Mouse (Mus musculus) gonadal fat pad, adult 2 months (tissue): Measurements from ENCODE around the gene Majin. TPM values are rescaled to one million over a fixed set of nuclear protein-coding genes. Genes with fewer than 3 reads are reported as not detected.

Experiments used
- DNase-seq: peaks from one replicate; pipeline ENCODE4 v3.0.0-alpha.2; 2012; ENCODE audit warnings: low read depth
- polyA plus RNA-seq: library from polyadenylated mRNA; depleted of rRNA; stranded (reverse); fragments of >200 nt; gene quantifications from 2 replicates; pipeline ENCODE4 v1.2.3, GENCODE M21; 2012; rRNA removed

The Majin gene
- polyA plus RNA-seq, 1 experiment, result 0.22 TPM

DNA sequence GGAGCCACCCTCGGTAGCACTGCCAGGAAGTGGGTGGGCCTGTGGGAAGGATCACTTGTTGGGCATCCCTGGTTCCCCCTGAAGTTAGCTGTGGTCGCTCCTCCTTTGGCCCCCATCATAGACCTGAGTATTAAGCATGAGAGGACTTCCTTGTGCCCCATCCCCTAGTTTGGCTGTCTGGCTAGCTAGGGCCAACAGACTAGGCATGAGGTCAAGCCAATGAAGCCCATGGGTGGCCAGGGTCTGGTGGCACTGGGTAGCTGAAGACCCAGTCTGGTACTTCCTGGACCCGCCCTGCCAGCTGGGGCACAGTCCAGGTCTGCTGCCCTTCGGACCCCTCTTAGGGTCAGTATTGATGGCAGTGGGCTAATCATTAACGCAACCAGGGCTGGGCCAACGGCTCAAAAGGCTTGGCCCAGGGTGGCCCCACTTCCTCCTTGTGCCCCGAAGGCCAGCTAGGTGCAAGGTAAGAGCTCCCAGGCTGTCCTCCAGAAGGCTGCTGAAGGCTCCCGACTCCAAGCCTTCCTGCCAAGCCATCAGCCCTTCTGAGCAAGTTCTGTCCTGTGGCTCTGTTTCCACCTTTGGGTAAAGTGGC lies 78.7 kb downstream of the Majin start:
- DNase-seq, result no peak

DNA sequence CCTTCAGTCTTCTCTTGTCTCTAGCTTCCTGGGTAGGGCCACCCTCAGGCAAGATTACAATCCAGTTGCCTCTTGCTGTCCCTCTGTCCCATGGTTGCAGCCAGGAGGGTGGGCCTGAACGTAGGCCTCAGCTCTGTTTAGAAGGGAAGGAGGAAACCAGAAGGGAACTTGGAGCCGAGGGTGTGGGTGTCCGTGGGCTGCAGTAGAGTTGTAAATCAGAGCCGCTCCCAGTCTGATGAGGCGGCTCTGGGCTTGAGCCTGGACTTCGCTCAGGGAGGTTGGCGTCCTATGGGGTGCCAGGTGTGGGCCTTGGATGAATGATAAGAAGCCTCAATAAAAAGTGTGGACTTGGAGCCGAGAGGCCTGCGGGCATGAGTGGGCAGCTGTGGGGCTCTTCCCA lies 80.0 kb downstream of the Majin start:
- no peak for DNase-seq

DNA sequence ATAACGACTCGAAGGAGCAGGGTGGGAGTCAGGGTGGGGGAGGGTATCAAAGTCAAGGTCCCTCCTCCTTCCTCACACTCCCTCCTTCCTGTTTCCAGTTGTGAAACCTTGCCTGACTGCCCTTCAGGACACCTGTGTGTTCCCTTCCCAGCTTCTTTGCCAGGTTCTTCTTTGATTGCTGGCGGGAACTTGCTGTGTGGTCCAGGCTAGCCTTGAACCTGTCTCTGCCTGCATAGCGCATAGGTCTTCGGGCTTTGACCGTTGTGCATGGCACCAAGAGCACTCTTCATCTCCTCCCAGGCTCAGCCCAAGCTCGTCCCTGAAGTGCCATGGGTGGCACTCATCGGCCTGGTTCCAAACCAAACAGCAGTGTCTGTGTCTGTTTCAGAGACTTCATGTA lies 80.8 kb downstream of the Majin start:
- no peak for DNase-seq

DNA sequence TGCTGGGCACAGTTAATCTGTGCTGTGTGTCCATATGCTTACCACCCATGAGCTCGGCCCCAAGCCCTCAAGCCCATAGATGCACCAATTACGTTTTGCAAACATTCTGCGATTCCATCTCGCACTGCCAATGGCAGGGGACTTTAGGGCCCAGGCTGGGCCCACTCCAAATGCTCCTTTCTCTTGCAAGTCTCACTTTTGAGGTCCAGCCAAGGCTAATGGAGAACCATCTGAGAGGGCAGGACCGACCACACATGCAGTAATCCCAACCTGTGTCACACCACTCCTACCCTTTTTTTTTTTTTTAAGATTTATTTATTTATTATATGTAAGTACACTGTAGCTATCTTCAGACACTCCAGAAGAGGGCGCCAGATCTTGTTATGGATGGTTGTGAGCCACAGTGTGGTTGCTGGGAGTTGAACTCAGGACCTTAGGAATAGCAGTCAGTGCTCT lies 81.6 kb downstream of the Majin start:
- no peak for DNase-seq

DNA sequence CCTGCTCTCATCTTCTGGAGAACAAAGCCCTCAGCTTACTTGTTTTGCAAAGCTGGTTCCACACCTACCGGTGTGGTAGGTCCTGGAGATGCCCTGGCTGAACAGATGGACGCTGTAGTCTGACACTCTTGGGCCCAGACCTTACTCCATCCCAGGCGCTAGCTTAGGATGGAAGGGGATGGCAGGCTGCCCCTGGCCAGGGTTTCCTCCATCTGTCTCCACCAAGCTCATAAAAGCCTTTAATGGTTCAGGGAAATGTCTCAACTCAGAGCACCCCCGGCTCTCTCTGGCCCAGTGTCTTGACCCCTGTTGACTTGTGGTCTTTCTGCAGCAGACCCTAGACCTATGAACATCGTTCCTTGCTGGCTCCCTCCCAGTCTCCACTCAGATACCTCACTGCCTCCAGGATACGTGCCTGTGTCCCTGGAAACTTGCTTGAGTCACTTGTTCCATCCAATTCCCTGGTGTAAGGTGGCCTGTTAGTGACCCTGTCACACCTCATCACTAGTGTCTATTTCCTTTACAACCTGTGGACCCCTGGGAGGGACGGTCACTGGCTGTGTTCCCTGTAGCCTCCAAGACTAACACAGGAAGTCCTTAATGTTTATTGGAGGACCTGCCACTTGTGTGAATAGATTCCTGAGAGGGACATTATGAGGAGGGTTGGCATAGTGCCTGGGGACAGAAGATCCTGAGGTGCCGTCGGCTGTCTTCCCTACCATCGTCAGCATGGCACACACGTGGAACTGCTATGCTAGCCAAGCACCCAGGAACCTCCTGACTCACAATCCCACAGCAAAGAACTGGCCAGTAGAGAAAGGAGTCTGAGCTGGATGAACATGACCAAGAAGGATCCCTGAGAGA lies 83.3 kb downstream of the Majin start:
- no peak for DNase-seq

DNA sequence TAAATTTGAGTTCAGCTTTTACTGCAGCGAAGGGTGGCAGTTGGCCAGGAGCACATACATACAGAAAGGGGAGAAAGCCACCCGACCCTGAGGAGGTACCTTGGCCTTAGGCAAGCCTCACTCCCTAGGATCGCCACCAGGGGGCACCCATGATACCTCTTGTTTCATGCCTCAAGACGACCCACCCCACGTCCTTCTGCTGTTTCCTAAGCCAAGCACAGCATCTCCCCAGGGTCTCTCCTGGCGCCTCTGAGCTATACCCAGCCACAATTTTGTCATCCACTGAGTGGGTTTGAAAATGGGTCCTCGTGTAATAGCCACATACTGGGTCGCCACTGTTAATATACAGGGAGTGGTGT lies 84.0 kb downstream of the Majin start:
- no peak for DNase-seq

DNA sequence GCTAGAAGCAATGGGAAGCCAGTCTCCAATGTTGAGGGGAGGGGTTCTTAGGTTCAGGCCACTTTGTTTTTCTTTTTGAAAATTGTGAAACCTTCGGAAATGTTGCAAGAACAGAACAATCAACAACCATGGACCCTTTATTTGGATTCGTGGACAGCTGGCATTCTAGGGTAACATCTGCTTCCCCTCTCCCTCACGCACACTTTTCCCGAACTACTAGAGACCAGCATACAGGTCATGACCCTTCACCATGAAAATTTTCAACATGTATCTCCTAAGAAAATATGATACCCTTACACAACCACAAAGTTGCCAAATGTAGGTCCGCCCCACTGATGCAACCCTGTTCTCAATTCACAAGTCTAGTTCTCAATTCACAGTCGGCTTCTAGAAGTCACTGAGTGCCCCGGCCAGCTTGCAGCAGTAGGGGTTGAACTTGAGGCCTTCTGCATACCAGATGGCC lies 84.5 kb downstream of the Majin start:
- DNase-seq, result no peak

DNA sequence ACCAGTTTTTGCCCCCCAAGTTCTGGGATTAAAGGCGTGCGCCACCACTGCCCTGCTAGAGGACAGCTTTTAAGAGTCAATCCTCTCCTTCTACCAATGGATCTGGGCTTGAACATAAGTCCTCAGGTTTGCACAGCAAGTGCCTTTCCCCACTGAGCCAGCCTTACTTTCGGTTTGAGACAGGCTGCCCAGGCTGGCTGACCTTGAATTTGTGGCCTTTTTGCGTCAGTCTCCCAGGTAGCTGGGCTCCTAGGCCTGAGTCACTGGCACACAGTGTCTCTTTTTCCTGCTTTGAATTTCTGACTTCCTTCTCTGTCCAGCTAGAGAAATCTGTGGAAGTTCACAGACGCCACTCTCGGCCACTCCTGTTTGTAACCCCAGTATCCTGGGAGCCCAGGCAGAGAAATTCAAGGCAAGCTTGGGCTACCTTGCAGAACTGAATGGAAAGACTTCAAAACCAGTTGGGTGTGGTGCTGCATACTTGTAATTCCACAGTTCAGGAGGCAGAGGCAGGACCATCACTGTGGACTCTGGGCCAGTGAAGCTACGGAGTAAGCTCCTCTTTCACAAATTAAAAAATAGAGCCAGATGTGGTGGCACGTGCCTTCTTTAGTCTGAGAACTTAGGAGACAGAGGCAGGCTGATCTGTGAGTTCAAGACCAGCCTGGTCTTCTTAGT lies 85.7 kb downstream of the Majin start:
- no peak for DNase-seq

DNA sequence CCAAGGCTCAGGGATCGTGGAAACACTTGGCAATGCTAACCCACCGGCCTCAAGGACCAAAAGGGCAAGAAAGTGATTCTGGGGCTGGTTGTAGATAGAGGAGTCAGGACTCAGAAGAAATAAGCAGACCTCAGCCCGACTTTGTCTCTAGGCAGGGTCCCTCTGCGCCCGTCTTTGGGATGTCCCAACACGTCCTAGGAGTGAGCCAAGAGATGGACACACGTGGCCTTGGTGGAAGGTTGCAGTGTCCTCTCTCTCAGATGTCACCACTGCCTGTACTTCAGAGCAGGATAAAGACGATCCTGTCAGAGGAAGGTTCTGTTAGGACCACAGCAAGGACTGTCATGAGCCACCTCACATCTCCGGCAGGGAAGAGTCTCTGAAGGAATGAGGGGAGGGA lies 86.5 kb downstream of the Majin start:
- DNase-seq, result no peak

DNA sequence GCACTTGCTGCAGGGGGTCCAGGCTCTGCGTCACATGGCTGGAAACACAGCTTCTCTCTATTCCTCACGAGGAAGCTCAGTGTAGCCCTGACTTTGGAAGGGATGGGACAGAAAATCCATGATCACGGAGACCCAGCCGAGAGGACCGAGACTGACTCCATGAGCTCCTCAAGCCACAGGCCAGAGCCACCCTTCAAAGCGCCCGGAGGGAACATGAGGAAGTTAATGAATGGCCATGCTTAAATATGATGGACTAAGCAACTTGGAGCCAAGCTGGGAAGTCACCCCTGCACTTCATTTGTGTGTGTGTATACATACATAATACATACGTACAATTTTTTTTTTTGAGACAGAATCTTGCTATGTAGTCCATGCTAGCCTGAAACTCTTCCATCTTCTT lies 87.0 kb downstream of the Majin start:
- DNase-seq, result no peak

DNA sequence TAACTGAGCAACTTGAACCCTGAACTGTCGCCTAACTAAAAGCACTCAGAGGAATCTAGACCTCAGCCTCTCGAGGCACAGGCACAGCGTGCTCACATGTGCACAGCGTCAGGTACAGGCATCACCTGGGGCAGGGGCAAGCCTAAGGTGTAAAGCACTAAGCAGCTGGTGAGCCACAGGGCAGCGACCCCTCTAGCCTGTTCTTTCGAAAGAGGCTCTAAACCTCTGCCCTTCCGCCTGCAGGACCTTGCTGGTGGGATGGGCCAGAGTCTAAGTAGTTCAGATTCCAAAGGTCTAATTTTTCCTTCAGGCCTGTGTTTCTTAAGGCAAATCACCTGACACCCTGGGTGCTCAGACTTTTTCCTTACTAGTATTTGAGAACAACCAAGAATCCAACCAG lies 87.9 kb downstream of the Majin start:
- DNase-seq, result no peak

DNA sequence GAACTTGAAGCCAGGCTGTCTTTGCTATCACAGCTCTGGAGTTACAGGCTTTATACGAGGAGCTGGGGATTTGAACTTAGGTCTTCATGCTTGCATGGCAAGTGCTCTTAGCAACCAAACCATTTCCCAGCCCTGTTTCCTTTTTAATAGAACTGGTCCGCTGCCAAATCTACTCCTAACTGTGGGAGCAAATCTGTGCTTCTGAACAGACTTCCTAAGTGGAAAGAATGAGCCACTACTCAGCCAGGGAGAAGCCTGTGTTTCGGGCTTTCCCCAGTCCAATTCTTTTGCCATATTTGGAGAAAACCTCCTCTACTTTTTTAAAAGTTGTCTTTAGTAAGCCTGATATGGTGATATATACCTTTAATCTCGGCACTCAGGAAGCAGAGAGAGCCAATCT lies 88.5 kb downstream of the Majin start:
- no peak for DNase-seq

DNA sequence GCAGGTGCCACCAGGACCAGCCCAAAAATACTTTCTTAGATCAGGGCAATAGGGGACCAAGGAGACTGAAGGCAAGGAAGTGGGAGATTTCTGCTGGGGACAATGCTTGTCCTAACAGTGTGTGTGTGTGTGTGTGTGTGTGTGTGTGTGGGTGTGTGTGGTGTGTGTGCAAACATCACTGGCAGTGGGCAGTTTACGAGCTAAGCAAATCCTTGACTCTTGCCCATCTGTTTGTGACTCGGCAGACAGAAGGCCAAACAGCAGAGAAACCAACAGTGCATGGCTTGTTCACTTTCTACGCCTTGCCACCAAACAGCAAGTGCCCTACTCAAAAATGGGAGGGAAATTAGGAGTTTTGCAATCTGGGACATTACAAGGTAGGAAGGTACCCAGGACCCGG lies 89.4 kb downstream of the Majin start:
- no peak for DNase-seq

Other genes starting within 250 kb of the Majin start
- 29.1 and 43.2 TPM in 2 replicates for gene Pola2, start 220.2 kb upstream of the Majin start, polyA plus RNA-seq
- not detected in 2 replicates for gene Slc22a20, start 198.2 kb upstream of the Majin start, polyA plus RNA-seq
- gene Capn1, start 168.5 kb upstream of the Majin start, polyA plus RNA-seq, result 70.6 and 85.2 TPM in 2 replicates
- 55.6 and 104 TPM in 2 replicates for gene Syvn1, start 137.8 kb upstream of the Majin start, polyA plus RNA-seq
- 28.3 and 29.0 TPM in 2 replicates for gene Mrpl49, start 126.6 kb upstream of the Majin start, polyA plus RNA-seq
- gene Fau, start 126.5 kb upstream of the Majin start, polyA plus RNA-seq, result 1,249 and 1,627 TPM in 2 replicates
- 60.6 and 60.9 TPM in 2 replicates for gene Znhit2, start 123.2 kb upstream of the Majin start, polyA plus RNA-seq
- 98.2 and 115 TPM in 2 replicates for gene Tm7sf2, start 116.0 kb upstream of the Majin start, polyA plus RNA-seq
- 56.9 and 64.6 TPM in 2 replicates for gene Vps51, start 107.2 kb upstream of the Majin start, polyA plus RNA-seq
- 1.2 TPM in 1 of 2 replicates, not detected in the other for gene Tmem262, start 104.4 kb upstream of the Majin start, polyA plus RNA-seq
- 0.20 and 0.23 TPM in 2 replicates for gene Gm28374, start 102.1 kb upstream of the Majin start, polyA plus RNA-seq
- 106 and 118 TPM in 2 replicates for gene Zfpl1, start 99.4 kb upstream of the Majin start, polyA plus RNA-seq
- 1.0 TPM in 2 replicates for gene Cdca5, start 99.4 kb upstream of the Majin start, polyA plus RNA-seq
- 0.37 TPM in 1 of 2 replicates, not detected in the other for gene AC131692.1, start 90.0 kb upstream of the Majin start, polyA plus RNA-seq
- gene Naaladl1, start 78.6 kb upstream of the Majin start, polyA plus RNA-seq, result 0.06 and 0.12 TPM in 2 replicates
- gene Sac3d1, start 65.7 kb upstream of the Majin start, polyA plus RNA-seq, result 25.5 and 26.0 TPM in 2 replicates
- 27.6 and 31.0 TPM in 2 replicates for gene Snx15, start 56.1 kb upstream of the Majin start, polyA plus RNA-seq
- gene Batf2, start 43.4 kb upstream of the Majin start, polyA plus RNA-seq, result 2.8 and 2.9 TPM in 2 replicates
- gene Arl2, start 42.8 kb upstream of the Majin start, polyA plus RNA-seq, result 141 and 162 TPM in 2 replicates
- gene Gpha2, start 42.0 kb downstream of the Majin start, polyA plus RNA-seq, result 1.7 and 2.8 TPM in 2 replicates
- 54.3 and 61.5 TPM in 2 replicates for gene Ppp2r5b, start 51.5 kb downstream of the Majin start, polyA plus RNA-seq
- 23.4 and 25.0 TPM in 2 replicates for gene Atg2a, start 57.3 kb downstream of the Majin start, polyA plus RNA-seq
- 156 and 198 TPM in 2 replicates for gene Ehd1, start 92.3 kb downstream of the Majin start, polyA plus RNA-seq
- gene Cdc42bpg, start 122.1 kb downstream of the Majin start, polyA plus RNA-seq, result 16.2 and 16.6 TPM in 2 replicates
- gene Men1, start 150.6 kb downstream of the Majin start, polyA plus RNA-seq, result 40.4 and 48.5 TPM in 2 replicates
- 83.4 and 95.3 TPM in 2 replicates for gene Map4k2, start 156.7 kb downstream of the Majin start, polyA plus RNA-seq
- 95.0 and 140 TPM in 2 replicates for gene Sf1, start 179.3 kb downstream of the Majin start, polyA plus RNA-seq
- 13.1 and 15.8 TPM in 2 replicates for gene Pygm, start 200.0 kb downstream of the Majin start, polyA plus RNA-seq
- gene Rasgrp2, start 215.0 kb downstream of the Majin start, polyA plus RNA-seq, result 107 and 215 TPM in 2 replicates
- gene Nrxn2, start 234.3 kb downstream of the Majin start, polyA plus RNA-seq, result 1.6 and 1.7 TPM in 2 replicates